Mouse (Mus musculus) hindlimb bud, embryonic 11.5 days (tissue): ENCODE measurements around the gene Gm10135.
"Not testable (repeated sequence)": the region's sequence is repeated elsewhere in the genome, so short reads cannot be mapped to it uniquely, and the experiment has no call there.

ENCODE experiments used
- DNase-seq: peaks from one replicate; pipeline ENCODE4 v3.0.0-alpha.2; 2012; ENCODE audit warnings: low read depth, low spot score; ENCODE audit errors: extremely low spot score

The Gm10135 gene

DNA sequence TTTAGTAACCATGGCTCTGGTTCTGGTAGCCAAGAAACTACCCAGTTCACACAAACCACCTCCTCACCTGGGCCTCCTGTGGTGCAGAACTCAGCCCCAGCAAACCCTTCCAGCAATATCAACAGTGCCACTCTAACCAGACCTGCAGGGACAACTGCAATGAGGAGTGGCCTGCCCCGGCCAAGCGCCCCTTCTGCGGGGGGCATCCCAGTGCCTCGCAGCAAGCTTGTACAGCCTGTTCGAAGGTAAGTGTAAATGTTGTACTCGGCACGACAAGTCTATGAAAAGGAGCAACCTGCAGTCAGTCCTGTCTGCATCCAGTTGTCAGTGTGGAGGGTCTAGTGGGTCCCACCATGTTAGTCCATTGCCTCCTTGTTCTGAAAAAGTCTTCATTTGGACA, at the start of gene Gm10135:
Gene Gm10135 (minus strand): TSS at position 101 of the 400 bp plus-strand sequence.
- no peak for DNase-seq

DNA sequence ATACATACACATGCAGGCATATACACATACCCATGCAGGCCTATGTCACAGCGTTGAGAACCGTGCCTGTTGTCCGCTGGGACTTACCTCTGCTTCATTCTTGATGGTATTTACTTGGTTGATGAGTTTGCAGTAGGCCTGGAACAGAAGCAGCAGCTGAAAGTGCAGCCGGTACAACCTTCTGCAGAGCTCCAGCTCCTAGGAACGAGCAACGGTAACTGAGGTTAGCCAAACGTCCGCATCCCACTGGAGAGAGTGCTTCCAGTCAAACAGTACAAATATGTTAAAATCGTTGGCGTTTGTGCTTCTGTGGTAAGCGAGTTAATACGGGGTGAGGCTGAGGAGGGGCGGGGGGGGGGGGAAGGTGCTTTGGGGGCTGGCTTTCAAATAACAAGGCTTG, 49.3 kb upstream of the Gm10135 start:
- DNase-seq: no peak

DNA sequence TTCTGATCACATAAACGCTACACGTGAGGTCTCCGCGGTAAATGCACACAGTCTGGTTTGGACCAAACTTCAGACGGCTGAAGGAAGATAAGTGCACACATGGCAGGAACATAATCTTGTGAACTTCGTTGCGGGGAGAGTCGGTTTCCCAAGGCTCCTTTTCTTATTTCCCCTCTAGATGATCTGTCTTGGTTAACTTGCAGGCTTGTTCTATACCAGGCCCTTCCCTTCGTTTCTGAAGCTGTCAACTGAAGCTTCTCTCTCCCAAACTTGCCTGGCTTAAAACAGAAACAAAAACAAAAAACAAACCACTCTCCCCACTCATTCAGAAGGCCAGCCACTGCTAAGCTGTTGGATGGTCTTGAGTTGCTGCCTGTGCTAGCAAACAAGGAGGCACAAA, 40.2 kb upstream of the Gm10135 start:
- DNase-seq: no peak

DNA sequence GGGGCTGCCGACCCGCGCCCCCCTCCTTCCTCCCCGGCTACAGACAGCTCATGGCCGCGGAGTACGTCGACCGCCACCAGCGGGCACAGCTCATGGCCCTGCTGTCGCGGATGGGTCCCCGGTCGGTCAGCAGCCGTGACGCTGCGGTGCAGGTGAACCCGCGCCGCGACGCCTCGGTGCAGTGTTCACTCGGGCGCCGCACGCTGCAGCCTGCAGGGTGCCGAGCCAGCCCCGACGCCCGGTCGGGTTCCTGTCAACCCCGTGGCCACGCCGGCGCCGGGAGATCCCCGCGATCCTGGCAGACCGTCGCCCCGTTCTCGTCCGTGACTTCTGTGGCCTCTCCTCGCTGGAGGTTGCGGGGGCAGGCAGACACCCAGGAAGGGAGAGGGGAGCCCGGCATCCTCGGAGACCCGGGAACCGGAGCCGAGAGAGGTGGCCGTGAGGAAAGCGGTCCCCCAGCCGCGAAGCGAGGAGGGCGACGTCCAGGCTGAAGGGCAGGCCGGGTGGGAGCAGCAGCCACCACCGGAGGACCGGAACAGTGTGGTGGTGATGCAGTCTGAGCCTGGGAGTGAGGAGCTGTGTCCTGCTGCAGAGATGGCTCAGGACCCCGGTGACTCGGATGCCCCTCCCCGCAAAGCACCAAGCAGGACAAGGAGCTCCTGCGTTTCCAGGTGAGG, 39.2 kb upstream of the Gm10135 start:
- DNase-seq: not testable (repeated sequence)

DNA sequence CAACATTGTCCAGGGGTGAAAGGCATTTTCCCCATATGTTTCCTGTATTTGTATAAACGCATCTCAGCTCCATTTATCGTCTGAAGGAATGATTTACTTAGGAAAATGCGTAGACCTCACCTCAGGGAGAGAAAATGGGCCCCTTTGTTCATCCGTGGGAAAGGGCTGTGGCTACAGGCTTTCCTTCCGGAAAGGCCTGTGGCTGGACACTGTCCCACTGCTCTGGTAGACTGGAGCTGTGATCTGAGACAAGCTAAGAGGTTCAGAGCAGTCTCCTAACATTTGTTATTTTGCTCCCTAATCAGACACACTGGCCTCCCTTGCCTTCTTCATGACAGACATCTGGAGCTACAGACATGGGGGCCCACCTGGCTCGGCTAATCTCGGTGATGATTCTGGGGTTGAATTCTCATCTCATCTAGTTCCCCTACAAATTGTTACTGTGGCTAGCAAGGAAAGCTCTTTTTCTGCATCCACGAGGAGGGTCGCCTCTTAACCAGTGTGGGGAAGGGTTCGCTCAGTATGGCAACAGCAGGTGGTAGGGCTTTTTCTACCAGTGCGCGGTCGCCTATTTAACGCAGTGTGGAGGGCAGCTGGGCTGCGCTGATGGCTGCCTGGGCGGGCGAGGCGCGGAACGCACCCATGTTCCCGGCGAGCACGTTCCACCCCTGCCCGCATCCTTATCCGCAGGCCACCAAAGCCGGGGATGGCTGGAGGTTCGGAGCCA, 38.5 kb upstream of the Gm10135 start:
- not testable (repeated sequence) for DNase-seq

DNA sequence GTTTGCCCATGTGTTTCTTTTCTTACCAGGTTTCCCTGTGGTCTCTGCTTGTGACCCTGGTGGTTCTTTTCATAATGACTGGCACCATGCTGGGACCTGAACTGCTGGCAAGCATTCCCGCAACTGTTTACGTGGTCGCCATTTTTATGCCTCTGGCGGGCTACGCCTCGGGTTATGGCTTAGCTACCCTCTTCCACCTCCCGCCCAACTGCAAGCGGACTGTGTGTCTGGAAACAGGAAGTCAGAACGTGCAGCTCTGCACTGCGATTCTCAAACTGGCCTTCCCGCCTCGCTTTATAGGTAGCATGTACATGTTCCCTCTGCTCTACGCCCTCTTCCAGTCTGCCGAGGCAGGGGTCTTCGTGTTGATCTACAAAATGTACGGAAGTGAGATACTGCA, 37.3 kb upstream of the Gm10135 start:
- not testable (repeated sequence) for DNase-seq

DNA sequence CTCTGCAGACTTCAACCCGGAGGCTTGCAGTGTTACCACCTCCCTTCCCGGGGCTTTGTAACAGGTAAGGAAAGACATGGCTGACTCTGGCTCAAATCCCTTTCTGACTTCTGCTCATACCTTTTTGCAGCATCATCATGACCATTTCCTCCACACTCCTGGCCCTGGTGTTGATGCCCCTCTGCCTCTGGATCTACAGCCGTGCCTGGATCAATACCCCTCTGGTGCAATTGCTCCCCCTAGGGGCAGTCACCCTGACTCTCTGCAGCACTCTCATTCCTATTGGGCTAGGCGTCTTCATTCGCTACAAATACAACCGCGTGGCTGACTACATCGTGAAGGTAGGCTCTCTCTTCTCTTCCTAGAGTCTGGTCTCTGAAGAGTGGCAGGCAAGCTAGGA, 33.7 kb upstream of the Gm10135 start:
- not testable (repeated sequence) for DNase-seq

DNA sequence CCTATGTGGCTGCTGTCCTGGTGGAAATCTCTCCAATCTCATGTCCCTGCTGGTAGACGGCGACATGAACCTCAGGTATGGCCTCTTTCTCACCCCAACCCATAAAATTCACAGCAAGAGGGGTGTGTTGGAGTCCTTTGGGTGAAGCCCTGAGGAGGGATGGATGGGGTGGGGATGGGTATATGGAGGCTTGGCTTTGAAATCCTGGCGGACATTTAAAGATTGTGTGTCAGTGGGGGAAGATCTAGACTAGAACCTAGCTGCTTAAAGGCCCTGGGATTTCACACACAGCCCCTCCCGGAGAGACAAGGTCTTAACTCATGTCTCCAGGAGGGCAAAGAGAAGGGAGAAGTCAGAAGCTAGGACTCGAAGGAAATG, 33.1 kb upstream of the Gm10135 start:
- no peak for DNase-seq

DNA sequence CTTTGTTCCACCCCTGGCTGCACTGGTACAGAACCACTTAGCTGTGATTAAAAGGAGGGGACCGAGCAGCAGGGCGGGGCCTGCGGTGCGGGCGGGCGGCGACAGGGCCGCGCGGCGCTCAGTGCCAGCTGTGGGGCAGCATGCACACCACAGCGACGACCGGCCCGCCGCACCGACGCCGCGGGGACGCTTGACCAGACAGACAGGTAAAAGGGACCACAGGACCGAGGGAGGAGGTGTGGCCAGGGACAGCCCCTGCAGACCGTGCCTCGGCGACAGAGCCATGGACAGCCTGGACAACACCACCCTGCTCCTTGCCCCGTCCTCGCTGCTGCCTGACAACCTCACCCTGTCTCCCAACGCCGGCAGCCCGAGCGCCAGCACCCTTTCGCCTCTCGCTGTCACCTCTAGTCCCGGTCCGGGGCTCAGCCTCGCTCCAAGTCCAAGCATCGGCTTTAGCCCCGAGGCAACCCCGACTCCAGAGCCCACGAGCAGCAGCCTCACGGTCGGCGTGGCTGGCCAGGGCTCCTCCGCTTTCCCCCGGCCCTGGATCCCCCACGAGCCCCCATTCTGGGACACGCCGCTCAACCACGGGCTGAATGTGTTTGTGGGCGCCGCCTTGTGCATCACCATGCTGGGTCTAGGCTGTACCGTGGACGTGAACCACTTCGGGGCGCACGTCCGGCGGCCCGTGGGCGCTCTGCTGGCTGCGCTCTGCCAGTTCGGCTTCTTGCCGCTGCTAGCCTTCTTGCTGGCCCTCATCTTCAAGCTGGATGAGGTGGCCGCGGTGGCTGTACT, 32.5 kb upstream of the Gm10135 start, which contains the start of gene Slc10a4:
Gene Slc10a4 (plus strand): TSS at position 100 of the 798 bp plus-strand sequence.
- no peak for DNase-seq

DNA sequence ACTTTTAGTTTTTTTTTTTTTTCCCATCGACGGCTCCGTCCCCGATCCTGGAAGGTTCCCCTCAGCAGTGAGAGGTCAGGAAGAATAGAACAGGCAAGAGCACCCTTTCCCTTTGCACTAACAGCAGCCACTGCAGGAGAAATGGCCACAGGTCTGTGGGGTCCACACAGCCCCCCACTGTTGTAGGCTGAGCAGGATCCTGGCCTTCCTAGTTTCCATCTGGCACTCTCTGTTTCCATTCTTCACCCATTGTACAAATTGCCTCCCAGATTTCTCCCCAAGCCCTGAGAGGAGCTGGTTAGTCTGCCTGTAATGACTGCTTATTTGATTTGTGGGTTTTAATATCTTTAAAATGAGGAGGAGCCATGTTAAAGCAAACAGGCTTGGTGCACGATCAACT, 29.5 kb upstream of the Gm10135 start:
- no peak for DNase-seq

DNA sequence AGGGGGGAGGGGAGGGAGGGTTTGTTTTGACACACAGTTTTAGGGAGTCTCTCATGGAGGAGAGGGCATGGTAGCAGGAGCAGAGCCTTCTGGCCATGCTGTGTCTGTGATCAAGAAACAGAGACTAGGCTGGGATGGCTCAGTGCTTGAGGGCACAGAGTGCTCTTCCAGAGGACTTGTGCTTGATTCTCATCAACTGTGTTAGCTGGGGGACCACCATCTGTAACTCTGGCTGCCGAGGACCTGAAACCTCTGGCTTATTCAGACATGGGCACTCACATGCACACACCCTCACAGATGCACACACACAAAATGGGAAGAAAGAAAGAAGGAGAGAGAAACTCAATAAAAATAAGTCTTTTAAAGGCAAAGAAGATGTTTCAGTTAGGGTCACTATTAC, 24.0 kb upstream of the Gm10135 start:
- DNase-seq: not testable (repeated sequence)

DNA sequence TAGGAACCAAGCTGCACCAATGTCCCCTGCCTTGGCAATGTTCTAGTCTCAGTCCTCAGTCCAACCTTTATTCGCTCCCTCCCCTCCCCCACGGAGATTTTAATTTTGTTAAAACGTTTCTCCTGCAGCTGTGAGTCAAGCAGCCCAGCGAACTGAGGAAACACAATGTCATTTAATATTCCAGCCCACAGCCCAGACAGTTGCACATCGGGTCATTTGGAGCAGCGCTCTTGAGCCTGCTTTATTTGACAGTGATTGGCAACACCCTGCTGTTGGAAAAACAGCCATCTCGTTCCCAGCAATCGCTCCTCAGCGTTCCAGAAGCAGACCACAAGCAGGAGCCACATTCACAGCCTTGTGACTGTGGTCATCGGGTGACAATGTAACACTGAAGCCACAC, 20.9 kb upstream of the Gm10135 start:
- no peak for DNase-seq

DNA sequence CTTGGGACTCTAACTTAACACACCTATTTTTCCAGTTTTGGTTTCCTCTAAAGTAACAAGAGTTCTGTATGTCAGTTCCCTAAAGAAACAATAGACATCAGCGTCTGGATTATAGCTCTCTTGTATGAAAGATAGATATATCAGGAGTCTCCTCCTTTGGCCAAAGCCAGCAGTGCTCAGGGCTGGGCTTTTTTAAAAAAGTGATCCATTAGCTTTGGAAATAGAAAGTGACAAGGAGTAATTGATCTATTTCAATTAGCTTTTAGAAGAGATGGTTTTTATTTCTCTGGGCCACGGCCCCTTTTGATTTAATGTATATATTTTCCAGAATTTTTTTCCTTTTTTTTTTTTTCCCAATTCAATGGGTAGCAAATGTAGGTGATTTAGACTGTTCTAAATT, 20.4 kb upstream of the Gm10135 start:
- DNase-seq: no peak

DNA sequence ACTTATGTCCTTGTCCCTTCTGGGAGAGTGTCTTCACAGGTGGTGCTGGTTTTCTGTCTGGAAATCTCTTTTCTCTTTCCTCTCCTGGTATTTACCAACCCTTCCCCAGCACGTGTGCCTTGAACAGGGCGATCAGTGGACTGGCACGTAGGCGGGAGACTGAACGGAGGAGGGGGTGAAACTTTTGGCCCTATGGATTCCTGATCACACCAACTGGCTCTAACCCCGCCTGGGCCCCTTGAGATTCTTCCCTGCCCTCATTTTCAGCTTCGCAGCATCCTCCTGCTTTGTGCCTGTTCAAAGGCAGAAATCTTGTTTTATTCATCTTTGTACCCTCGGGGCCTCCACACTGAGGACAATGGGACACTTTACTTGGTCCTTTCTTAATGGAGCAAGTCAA, 19.9 kb upstream of the Gm10135 start:
- no peak for DNase-seq

DNA sequence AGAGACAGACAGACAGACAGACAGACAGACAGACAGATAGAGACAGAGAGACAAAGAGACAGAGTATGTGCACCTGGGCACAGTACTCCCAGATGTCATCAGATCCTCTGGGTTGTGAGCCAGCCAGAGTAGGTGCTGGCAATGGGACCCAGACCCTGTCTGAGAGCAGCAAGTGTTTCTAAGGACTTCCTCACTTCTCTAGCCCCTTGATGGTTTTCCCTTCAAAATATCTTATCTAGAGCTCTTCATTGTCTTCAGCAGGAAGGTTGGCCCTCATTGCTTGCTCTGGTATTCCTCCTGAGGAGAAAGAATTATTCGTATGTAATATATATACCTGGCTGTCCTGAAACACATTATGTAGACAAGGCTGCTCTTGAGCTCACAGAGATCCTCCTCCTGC, 18.0 kb upstream of the Gm10135 start:
- DNase-seq: no peak

DNA sequence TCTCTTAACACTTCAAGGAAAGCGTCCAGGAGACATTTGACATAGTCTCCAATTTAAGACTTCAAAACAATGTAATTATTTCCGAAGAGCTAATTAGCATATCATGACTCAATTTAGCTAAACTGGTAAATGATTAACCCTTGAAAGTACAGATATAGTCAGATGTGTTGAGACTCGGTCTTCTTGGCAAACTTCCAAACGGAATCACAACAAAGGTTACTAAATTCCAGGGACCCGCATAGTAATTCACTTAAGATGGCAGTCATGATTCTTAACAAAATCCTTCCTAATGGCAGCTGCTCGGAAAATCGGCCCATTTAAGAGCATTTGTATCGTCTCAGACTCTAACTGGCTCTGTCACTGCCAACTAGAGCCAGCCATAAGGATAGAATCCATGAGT, 15.3 kb upstream of the Gm10135 start:
- DNase-seq: no peak

DNA sequence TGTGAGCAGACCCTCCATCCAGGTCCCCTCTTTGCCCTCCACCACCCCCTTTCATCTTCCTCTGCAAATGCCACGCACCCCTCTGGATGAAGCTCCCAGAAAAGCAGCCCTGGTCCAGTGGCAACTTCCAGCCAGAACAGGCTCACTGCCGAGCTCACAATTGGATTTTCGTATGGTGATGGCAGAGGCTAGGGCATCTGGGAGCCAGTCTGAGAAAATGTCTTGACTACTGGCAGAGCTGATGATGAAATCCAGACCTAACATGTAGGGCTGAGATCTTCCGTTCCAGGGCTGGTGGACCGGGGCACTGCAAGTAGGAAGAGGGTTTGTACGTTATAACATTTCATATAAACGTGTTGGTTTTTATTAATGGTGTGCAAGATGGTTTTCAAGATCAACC, 13.3 kb upstream of the Gm10135 start:
- DNase-seq: no peak

DNA sequence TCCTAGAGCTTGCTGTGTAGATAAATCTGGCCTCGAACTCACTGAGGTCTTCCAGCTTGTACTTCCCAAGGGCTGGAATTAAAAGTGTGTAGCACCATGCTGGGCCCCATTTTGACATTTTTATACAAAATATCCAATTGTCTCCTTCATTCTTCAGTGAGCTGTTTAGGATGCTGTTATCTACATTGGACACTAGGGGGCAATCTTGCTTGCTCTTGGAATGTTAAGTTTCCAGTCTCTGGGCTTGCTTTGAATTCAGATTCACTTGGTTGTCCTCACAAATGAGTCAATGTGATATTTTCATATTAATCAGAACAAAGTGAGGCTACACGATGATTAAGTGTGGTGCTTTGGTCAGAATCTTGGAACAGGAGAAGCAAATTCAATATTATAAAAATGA, 9.6 kb upstream of the Gm10135 start:
- peak; percentile 31 for DNase-seq

DNA sequence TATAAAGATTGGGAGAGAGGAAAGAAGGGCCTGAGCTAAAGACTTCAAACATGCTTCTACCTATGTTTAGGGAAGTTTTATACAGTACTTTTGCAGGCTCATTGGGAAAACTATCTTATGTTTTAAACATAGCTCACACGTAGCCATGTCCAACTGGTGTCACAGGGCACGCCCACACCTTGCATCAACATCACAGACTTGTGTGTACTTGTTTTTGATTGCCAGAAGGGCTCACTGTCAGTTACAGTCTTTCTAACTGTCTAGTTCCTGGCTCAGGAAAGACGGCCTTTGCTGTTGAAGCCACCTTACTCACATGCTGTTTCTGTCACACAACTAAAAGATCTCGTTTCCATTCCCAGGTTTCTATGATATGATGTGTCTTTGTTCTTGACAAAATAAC, 2.0 kb upstream of the Gm10135 start:
- no peak for DNase-seq

DNA sequence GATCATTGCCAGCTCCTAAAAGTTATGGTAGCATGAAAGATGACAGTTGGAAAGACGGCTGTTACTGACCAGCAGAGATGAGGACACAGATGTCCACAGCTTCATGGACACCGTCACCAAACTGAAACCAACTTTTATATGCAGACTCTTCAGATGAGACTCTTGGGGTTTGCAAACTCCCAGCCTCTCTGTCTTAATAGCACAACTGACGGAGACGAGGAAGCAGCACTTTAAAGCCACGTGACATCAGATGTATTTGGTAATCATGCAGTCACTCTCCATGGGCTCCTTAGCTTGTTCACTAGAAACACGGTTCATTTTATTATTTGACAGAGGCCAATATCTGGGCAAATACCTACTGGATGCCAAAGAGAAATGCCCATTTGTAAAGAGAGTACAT, 1.5 kb upstream of the Gm10135 start:
- no peak for DNase-seq

DNA sequence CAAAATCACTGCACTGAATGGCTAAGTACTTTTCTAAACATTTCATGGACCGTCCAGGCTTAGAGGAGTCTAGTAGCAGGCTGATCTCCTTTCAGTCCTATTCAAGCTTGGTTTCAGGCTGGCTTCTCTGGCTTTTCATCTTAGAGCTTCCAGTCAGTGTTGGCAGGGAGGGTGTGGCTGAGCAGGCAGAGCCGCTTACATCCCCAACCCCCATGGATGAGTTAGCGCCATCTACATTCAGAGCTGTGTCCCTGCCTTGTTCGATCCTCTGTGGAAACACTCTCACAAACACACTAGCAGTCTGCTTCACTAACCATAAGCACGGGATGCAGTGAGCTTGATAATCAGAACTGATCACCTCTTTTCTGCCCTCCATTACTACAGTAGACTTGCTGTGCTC, 1.6 kb downstream of the Gm10135 start:
- DNase-seq: no peak

DNA sequence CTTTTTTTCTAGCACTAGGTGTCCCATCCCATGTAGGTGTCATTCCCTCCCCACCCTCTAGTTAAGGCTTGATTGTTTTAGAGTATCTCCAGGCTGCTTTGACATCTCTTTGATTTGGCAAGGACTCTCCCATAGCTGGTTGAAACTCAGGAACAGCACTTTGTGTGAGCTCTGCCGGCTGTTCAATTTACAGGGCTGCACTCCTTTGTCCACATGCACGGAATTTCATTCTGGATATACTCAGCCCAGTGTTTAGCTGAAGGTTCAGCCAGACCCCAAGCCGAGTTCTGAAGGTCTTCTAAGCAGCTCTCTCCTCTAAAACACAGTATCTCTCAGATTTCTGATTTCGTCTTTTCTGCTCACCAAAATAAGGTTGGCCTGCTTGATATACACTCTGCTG, 2.1 kb downstream of the Gm10135 start:
- DNase-seq: no peak
